Mouse (Mus musculus) heart, adult 18-20 months (tissue): Measurements from ENCODE around the gene Rnd2. TPM values are rescaled to one million over a fixed set of nuclear protein-coding genes. Genes with fewer than 3 reads are reported as not detected.
"Not testable (repeated sequence)": the region's sequence is repeated elsewhere in the genome, so short reads cannot be mapped to it uniquely, and the experiment has no call there.

Experiments
- DNase-seq, 2 experiments: peaks; one replicate each; pipeline ENCODE4 v3.0.0; 2021 to 2022; ENCODE audit warnings: mixed read lengths in 1 of 2
- total RNA-seq, 2 experiments: library from RNA; stranded (reverse); gene quantifications; 2 replicates each; pipeline ENCODE4 v1.2.3; 2021

Rnd2 gene
- total RNA-seq, 2 experiments from 2014 or later = 5.1 to 6.2 TPM

- DNase-seq = not testable (repeated sequence)
These were observed 17.9 kb upstream of the Rnd2 start for GRCm38 (mm10) chr11:101446860-101447259.

GRCm38 (mm10) chr11:101447786-101448185, 17.0 kb upstream of the Rnd2 start:
- DNase-seq = no peak

GRCm38 (mm10) chr11:101448274-101448746, 16.5 kb upstream of the Rnd2 start, which contains the start of gene Ifi35:
Ifi35 (plus strand) TSS chr11:101448407.
- DNase-seq = peak; percentile 88 to 93

- DNase-seq = no peak
These were observed 15.9 kb upstream of the Rnd2 start for GRCm38 (mm10) chr11:101448899-101449298.

GRCm38 (mm10) chr11:101449596-101449995, 15.2 kb upstream of the Rnd2 start:
- not testable (repeated sequence) for DNase-seq

GRCm38 (mm10) chr11:101450394-101450793, 14.4 kb upstream of the Rnd2 start:
- no peak for DNase-seq

- DNase-seq = no peak
These were observed 13.3 kb upstream of the Rnd2 start for GRCm38 (mm10) chr11:101451536-101451935.

- DNase-seq = no peak
These were observed 12.6 kb upstream of the Rnd2 start for GRCm38 (mm10) chr11:101452093-101452774.

- DNase-seq = no peak
These were observed 10.1 kb upstream of the Rnd2 start for GRCm38 (mm10) chr11:101454702-101455101.

GRCm38 (mm10) chr11:101455627-101456026, 9.2 kb upstream of the Rnd2 start:
- no peak for DNase-seq

- DNase-seq = no peak
These were observed 7.2 kb upstream of the Rnd2 start for GRCm38 (mm10) chr11:101457631-101458030.

- DNase-seq = no peak
These were observed 6.6 kb upstream of the Rnd2 start for GRCm38 (mm10) chr11:101458217-101458616.

- DNase-seq = no peak
These were observed 5.1 kb upstream of the Rnd2 start for GRCm38 (mm10) chr11:101459716-101460115.

- DNase-seq = no peak
These were observed 4.5 kb upstream of the Rnd2 start for GRCm38 (mm10) chr11:101460321-101460720.

GRCm38 (mm10) chr11:101462141-101462540, 2.7 kb upstream of the Rnd2 start:
- no peak for DNase-seq

- DNase-seq = no peak
These were observed 2.0 kb upstream of the Rnd2 start for GRCm38 (mm10) chr11:101462583-101463440.

- peak; percentile 80 to 84 for DNase-seq
These were observed 486 bp downstream of the Rnd2 start for GRCm38 (mm10) chr11:101465101-101465868.

GRCm38 (mm10) chr11:101465869-101466551, 1.2 kb downstream of the Rnd2 start, which contains the start of gene Vat1:
Vat1 (minus strand) TSS chr11:101466230.
- peak; percentile 81 to 86 for DNase-seq

GRCm38 (mm10) chr11:101466552-101466950, 1.8 kb downstream of the Rnd2 start:
- DNase-seq = not testable (repeated sequence)

GRCm38 (mm10) chr11:101467477-101468262, 2.9 kb downstream of the Rnd2 start:
- peak; percentile 76 to 82 for DNase-seq

- DNase-seq = peak in 1 of 2 experiments; percentile 56
These were observed 3.5 kb downstream of the Rnd2 start for GRCm38 (mm10) chr11:101468263-101468688.
